Mouse (Mus musculus) liver, adult 2 months (tissue): ENCODE data around the gene Mageb3.

Experiments
- CTCF ChIP-seq: fragments of 200-500 bp; IDR thresholded peaks from 2 replicates; pipeline ENCODE4 v1.5.1; 2011; ENCODE audit warnings: low read depth, low read length, control low read depth
- POLR2A ChIP-seq: fragments of 200-500 bp; IDR thresholded peaks from 2 replicates; pipeline ENCODE4 v1.6.1; 2011; ENCODE audit warnings: low read length, control low read depth; ENCODE audit not compliant: insufficient read depth; ENCODE audit errors: extremely low read depth

DNA sequence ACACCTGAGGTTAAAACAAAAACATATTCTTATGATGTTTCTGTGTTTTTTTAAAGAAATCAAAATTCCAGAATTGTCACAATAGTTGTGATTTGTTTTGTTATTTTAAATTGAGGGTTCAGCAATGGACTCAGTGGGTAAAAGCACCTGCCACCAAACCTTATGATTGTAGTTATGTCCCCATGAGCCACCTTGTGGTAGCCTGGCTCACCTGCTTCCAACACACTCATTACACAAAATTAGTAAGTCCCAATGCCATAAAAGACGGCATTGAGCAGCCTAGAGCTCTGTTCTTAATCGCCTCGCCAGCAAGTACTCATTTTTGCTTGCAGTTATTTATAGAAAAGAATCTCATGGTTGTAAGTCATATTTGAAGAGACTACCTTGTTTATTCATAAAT, 45.9 kb downstream of the Mageb3 start:
- TF ChIP-seq POLR2A (no peak), CTCF (peak; percentile 11; the same call in 1 of the 2 replicates)
